Mouse (Mus musculus) ES-Bruce4 (cell line): ENCODE results near the gene Wwc1. TPM values are rescaled to one million over a fixed set of nuclear protein-coding genes. Genes with fewer than 3 reads are reported as not detected.
"Not testable (repeated sequence)": the region's sequence is repeated elsewhere in the genome, so short reads cannot be mapped to it uniquely, and the experiment has no call there.

Source experiments
- H3K27ac ChIP-seq: 2 replicates; pipeline ENCODE4 v1.5.1; 2012; ENCODE audit warnings: low read length, inconsistent platforms; ENCODE audit not compliant: insufficient read depth
- H3K27me3 ChIP-seq: 2 replicates; pipeline ENCODE4 v1.6.1; 2012; ENCODE audit warnings: mild to moderate bottlenecking, low read length, inconsistent platforms; ENCODE audit not compliant: control insufficient read depth, poor library complexity, insufficient read depth, severe bottlenecking
- H3K36me3 ChIP-seq: 2 replicates; pipeline ENCODE4 v1.6.1; 2012; ENCODE audit warnings: inconsistent platforms, mild to moderate bottlenecking, low read length, moderate library complexity; ENCODE audit not compliant: control insufficient read depth, poor library complexity, insufficient read depth, severe bottlenecking
- H3K4me1 ChIP-seq: one replicate; pipeline ENCODE4 v1.8.1; 2011; ENCODE audit warnings: low read length; ENCODE audit not compliant: control insufficient read depth, insufficient read depth
- H3K4me3 ChIP-seq: 2 replicates; pipeline ENCODE4 v1.5.1; 2011; ENCODE audit warnings: low read depth, mild to moderate bottlenecking, low read length
- H3K9ac ChIP-seq: 2 replicates; pipeline ENCODE4 v1.6.1; 2012; ENCODE audit warnings: low read depth, mild to moderate bottlenecking, inconsistent platforms; ENCODE audit not compliant: poor library complexity, severe bottlenecking
- H3K9me3 ChIP-seq: replicated peaks from 2 replicates; pipeline ENCODE4 v1.6.1; 2012; ENCODE audit warnings: mild to moderate bottlenecking, low read length, inconsistent platforms; ENCODE audit not compliant: control insufficient read depth, poor library complexity, insufficient read depth, severe bottlenecking
- CTCF ChIP-seq: IDR thresholded peaks from one replicate; pipeline ENCODE4 v1.8.1; 2011; ENCODE audit warnings: low read depth, low read length
- EP300 ChIP-seq: IDR thresholded peaks from 2 replicates; pipeline ENCODE4 v1.6.1; 2011; ENCODE audit warnings: low read depth, low read length; ENCODE audit not compliant: insufficient read depth
- POLR2A ChIP-seq: IDR thresholded peaks from one replicate; pipeline ENCODE4 v1.8.1; 2011; ENCODE audit warnings: low read length; ENCODE audit not compliant: insufficient read depth
- polyA plus RNA-seq: library from polyadenylated mRNA; stranded (reverse); fragments of >200 nt; gene quantifications from 2 replicates; pipeline ENCODE4 v1.2.4, GENCODE M21; 2011; ENCODE audit warnings: low read depth; ENCODE audit not compliant: missing spikeins, insufficient read depth, insufficient read length

The Wwc1 gene
- polyA plus RNA-seq, 1 experiment: 48.4 TPM

- Histone ChIP-seq H3K9me3 (no peaks in the 10 kb centered on the region), H3K9ac (no peak overlapping the region), H3K4me3 (no peak overlapping the region), H3K27ac (no peak overlapping the region), H3K36me3 (0 out of 2 replicates have a peak, but pooled peaks cover 2% of the 10 kb centered on the region), H3K4me1 (no peaks in the 10 kb centered on the region), H3K27me3 (no peaks in the 10 kb centered on the region)
- TF ChIP-seq CTCF (no peak), EP300 (no peak), POLR2A (no peak)
These were observed 136.0 kb downstream of the Wwc1 start for GRCm38 (mm10) chr11:35844299-35844698.

- not testable (repeated sequence) for H3K36me3 ChIP-seq, H3K27ac ChIP-seq, H3K4me1 ChIP-seq, H3K9ac ChIP-seq, H3K27me3 ChIP-seq, H3K9me3 ChIP-seq, H3K4me3 ChIP-seq
These were observed 137.8 kb downstream of the Wwc1 start for GRCm38 (mm10) chr11:35842560-35842959.

- Histone ChIP-seq H3K4me3 (no peak overlapping the region), H3K9ac (no peak overlapping the region), H3K36me3 (0 out of 2 replicates have a peak, but pooled peaks cover 4% of the 10 kb centered on the region), H3K27me3 (no peaks in the 10 kb centered on the region), H3K27ac (peak overlapping the region; percentile 34), H3K4me1 (no peaks in the 10 kb centered on the region), H3K9me3 (no peaks in the 10 kb centered on the region)
- TF ChIP-seq CTCF (no peak), EP300 (no peak), POLR2A (no peak)
These were observed 138.5 kb downstream of the Wwc1 start for GRCm38 (mm10) chr11:35841738-35842325.

- H3K27me3 ChIP-seq, H3K9me3 ChIP-seq, H3K4me3 ChIP-seq, H3K4me1 ChIP-seq, H3K9ac ChIP-seq, H3K36me3 ChIP-seq: not testable (repeated sequence)
- peak; percentile 58; the same call in 1 of the 2 replicates for TF ChIP-seq EP300
- peak overlapping the region; percentile 34; the same call in 1 of the 2 replicates for H3K27ac ChIP-seq
These were observed 139.5 kb downstream of the Wwc1 start for GRCm38 (mm10) chr11:35840806-35841205.

GRCm38 (mm10) chr11:35840282-35840681 lies 140.0 kb downstream of the Wwc1 start:
- Histone ChIP-seq H3K27me3 (no peaks in the 10 kb centered on the region), H3K9me3 (no peaks in the 10 kb centered on the region), H3K36me3 (0 out of 2 replicates have a peak, but pooled peaks cover 4% of the 10 kb centered on the region), H3K4me3 (peak overlapping the region; percentile 6), H3K4me1 (no peaks in the 10 kb centered on the region), H3K9ac (no peak overlapping the region), H3K27ac (peak overlapping the region; percentile 49)
- no peak for TF ChIP-seq POLR2A
- peak; percentile 27; the same call in 1 of the 2 replicates for TF ChIP-seq EP300
- TF ChIP-seq CTCF: peak; percentile 93

- Histone ChIP-seq H3K9ac (no peak overlapping the region), H3K36me3 (0 out of 2 replicates have a peak, but pooled peaks cover 4% of the 10 kb centered on the region), H3K9me3 (no peaks in the 10 kb centered on the region), H3K4me3 (no peak overlapping the region), H3K27me3 (no peaks in the 10 kb centered on the region), H3K4me1 (no peaks in the 10 kb centered on the region), H3K27ac (no peak overlapping the region)
- TF ChIP-seq CTCF (no peak), EP300 (peak; percentile 76; the same call in 1 of the 2 replicates), POLR2A (no peak)
These were observed 141.7 kb downstream of the Wwc1 start for GRCm38 (mm10) chr11:35838345-35839338.
